Mouse (Mus musculus) embryo, embryonic 11.5 days (tissue): Measurements from ENCODE around the gene Fam173a.

Source experiments
- DNase-seq: peaks from one replicate; pipeline ENCODE4 v3.0.0-alpha.2; 2012; ENCODE audit warnings: low read depth, low spot score

Fam173a gene

GRCm38 (mm10) chr17:25801029-25801428, 8.3 kb upstream of the Fam173a start:
- DNase-seq: peak; percentile 56

- DNase-seq: peak; percentile 83
Observed at GRCm38 (mm10) chr17:25796951-25797369, 4.3 kb upstream of the Fam173a start, which contains the start of gene Metrn. TSS of gene Metrn (minus strand) at chr17:25797136.

- DNase-seq: no peak
Observed at GRCm38 (mm10) chr17:25796211-25796771, 3.6 kb upstream of the Fam173a start.

GRCm38 (mm10) chr17:25795609-25796092, 3.0 kb upstream of the Fam173a start, which contains the start of gene AC134908.4:
TSS of gene AC134908.4 (minus strand) at chr17:25795659.
- peak; percentile 58 for DNase-seq

- DNase-seq: no peak
Observed at GRCm38 (mm10) chr17:25794998-25795397, 2.3 kb upstream of the Fam173a start.

GRCm38 (mm10) chr17:25794197-25794596, 1.5 kb upstream of the Fam173a start:
- no peak for DNase-seq

- peak; percentile 69 for DNase-seq
Observed at GRCm38 (mm10) chr17:25791843-25792527, 716 bp downstream of the Fam173a start.

- DNase-seq: no peak
Observed at GRCm38 (mm10) chr17:25791320-25791842, 1.3 kb downstream of the Fam173a start.

- no peak for DNase-seq
Observed at GRCm38 (mm10) chr17:25786781-25787504, 5.8 kb downstream of the Fam173a start.

- no peak for DNase-seq
Observed at GRCm38 (mm10) chr17:25786280-25786679, 6.4 kb downstream of the Fam173a start, which contains the start of gene Ccdc78. TSS of gene Ccdc78 (plus strand) at chr17:25786580.

GRCm38 (mm10) chr17:25785281-25785745, 7.4 kb downstream of the Fam173a start, which contains the start of gene Haghl:
TSS of gene Haghl (minus strand) at chr17:25785673.
- DNase-seq: peak; percentile 98

- no peak for DNase-seq
Observed at GRCm38 (mm10) chr17:25783861-25784574, 8.7 kb downstream of the Fam173a start.

GRCm38 (mm10) chr17:25783086-25783485, 9.6 kb downstream of the Fam173a start:
- DNase-seq: no peak

- no peak for DNase-seq
Observed at GRCm38 (mm10) chr17:25781339-25781738, 11.4 kb downstream of the Fam173a start.

- DNase-seq: no peak
Observed at GRCm38 (mm10) chr17:25777948-25778347, 14.8 kb downstream of the Fam173a start.

GRCm38 (mm10) chr17:25775318-25776062, 17.2 kb downstream of the Fam173a start:
- no peak for DNase-seq

GRCm38 (mm10) chr17:25773549-25774120, 19.1 kb downstream of the Fam173a start, which contains the start of gene Narfl:
TSS of gene Narfl (plus strand) at chr17:25773776.
- DNase-seq: peak; percentile 99

- no peak for DNase-seq
Observed at GRCm38 (mm10) chr17:25769331-25769730, 23.4 kb downstream of the Fam173a start.

- no peak for DNase-seq
Observed at GRCm38 (mm10) chr17:25765886-25766285, 26.8 kb downstream of the Fam173a start.

GRCm38 (mm10) chr17:25762591-25762990, 30.1 kb downstream of the Fam173a start:
- no peak for DNase-seq
